Mouse (Mus musculus) megakaryocyte, embryonic 14.5 days (primary cell): ENCODE data around the gene Acaa1b.

Experiments
- FLI1 ChIP-seq: IDR thresholded peaks from 2 replicates; pipeline ENCODE4 v1.6.1; 2012; ENCODE audit warnings: low read length, inconsistent platforms, mixed read lengths
- GATA1 ChIP-seq: IDR thresholded peaks from 3 replicates; pipeline ENCODE4 v1.6.1; 2012; ENCODE audit warnings: mixed read lengths, low read length, inconsistent platforms, borderline replicate concordance

- TF ChIP-seq GATA1 = no peak
- TF ChIP-seq FLI1 = no peak
Measured at GRCm38 (mm10) chr9:119107566-119107965, 49.3 kb downstream of the Acaa1b start.
